Mouse (Mus musculus) effector memory CD4-positive, alpha-beta T cell, adult 7 months (primary cell): ENCODE measurements around the gene Far1. TPM values are rescaled to one million over a fixed set of nuclear protein-coding genes. Genes with fewer than 3 reads are reported as not detected.

Experiments used
- polyA plus RNA-seq: library from polyadenylated mRNA; unstranded; fragments of 100-300 nt; shearing (Covaris generic); gene quantifications from one replicate; pipeline ENCODE4 v1.2.1, GENCODE M21; 2017

Far1 gene
- polyA plus RNA-seq: 51.5 TPM

DNA sequence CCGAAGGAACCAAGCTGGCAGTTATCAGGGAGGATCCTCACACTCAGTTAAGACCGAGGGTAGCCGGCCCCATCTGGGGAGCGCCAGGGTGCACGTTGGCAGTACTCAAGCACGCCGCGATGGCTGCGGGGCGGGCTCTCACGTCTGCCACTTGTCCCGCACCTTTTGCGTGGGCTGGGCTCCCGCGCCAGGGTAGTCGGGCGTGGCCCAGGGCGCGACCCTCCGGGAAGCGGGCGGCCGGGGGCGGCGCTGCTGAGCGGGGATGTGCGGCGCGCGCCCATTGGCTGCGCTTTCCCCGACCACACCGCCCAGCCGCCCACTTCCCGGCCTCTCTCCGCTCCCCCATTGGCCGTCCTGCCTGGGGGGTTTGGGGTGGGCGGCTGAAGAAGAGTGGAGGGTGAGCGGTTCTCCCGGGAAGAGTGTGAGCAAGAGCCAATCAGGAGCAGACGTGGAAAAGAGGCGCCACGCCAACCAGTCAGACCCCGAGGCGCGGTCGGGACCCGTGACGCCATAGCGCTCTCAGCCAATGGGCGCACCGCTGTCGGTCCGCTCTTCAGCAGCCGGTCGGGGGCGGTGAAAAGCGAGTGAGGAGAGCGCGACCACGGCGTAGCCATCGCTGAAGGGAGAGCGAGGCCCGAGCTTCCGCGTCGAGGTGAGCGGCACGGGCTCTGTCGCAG is at the start of gene Far1:
TSS of gene Far1 (plus strand) at position 549 of the 677 bp plus-strand sequence.

Other genes starting within 250 kb of the Far1 start
- 17.0 TPM for gene Btbd10, start 144.4 kb upstream of the Far1 start, polyA plus RNA-seq
- gene Pth, start 125.3 kb upstream of the Far1 start, polyA plus RNA-seq: not detected